Mouse (Mus musculus) CH12.LX (cell line): Measurements from ENCODE around the gene Dctn1.

ENCODE experiments used
- CTCF ChIP-seq, 2 experiments: IDR thresholded peaks in 1 of 2; conservative IDR thresholded peaks in 1 of 2; 2 replicates each; pipeline ENCODE4 v1.5.1; 2011 to 2012; ENCODE audit warnings: low read depth in 2 of 2, low read length in 2 of 2, improper control_type of control experiment in 1 of 2, inconsistent platforms in 1 of 2, mild to moderate bottlenecking in 1 of 2, moderate library complexity in 1 of 2
- EP300 ChIP-seq: IDR thresholded peaks from 2 replicates; pipeline ENCODE4 v1.6.1; 2011; ENCODE audit warnings: low read length, improper control_type of control experiment
- GABPA ChIP-seq: IDR thresholded peaks from 2 replicates; pipeline ENCODE4 v1.6.1; 2012; ENCODE audit warnings: low read depth, low read length, improper control_type of control experiment, inconsistent platforms; ENCODE audit not compliant: insufficient replicate concordance
- HCFC1 ChIP-seq: IDR thresholded peaks from 2 replicates; pipeline ENCODE4 v1.6.1; 2012; ENCODE audit warnings: low read depth, mild to moderate bottlenecking, inconsistent platforms, low read length, improper control_type of control experiment
- JUND ChIP-seq: conservative IDR thresholded peaks from 2 replicates; pipeline ENCODE4 v1.6.1; 2011; ENCODE audit warnings: low read depth, low read length, improper control_type of control experiment
- MAX ChIP-seq: IDR thresholded peaks from 2 replicates; pipeline ENCODE4 v1.6.1; 2011; ENCODE audit warnings: low read length, improper control_type of control experiment
- MYC ChIP-seq: IDR thresholded peaks from 2 replicates; pipeline ENCODE4 v1.6.1; 2011; ENCODE audit warnings: low read depth, mild to moderate bottlenecking, improper control_type of control experiment, low read length
- NELFE ChIP-seq: IDR thresholded peaks from 2 replicates; pipeline ENCODE4 v1.6.1; 2011; ENCODE audit warnings: low read depth, low read length, improper control_type of control experiment
- POLR2A ChIP-seq: IDR thresholded peaks from 2 replicates; pipeline ENCODE4 v1.6.1; 2011; ENCODE audit warnings: low read depth, mild to moderate bottlenecking, improper control_type of control experiment, low read length
- POLR2AphosphoS2 ChIP-seq: IDR thresholded peaks from 2 replicates; pipeline ENCODE4 v1.6.1; 2011; ENCODE audit warnings: low read depth, low read length, improper control_type of control experiment
- SIN3A ChIP-seq: IDR thresholded peaks from 2 replicates; pipeline ENCODE4 v1.6.1; 2012; ENCODE audit warnings: low read length, improper control_type of control experiment, inconsistent platforms
- USF1 ChIP-seq: IDR thresholded peaks from 2 replicates; pipeline ENCODE4 v1.6.1; 2014; ENCODE audit warnings: low read depth, mild to moderate bottlenecking, inconsistent platforms, low read length, improper control_type of control experiment
- ZMIZ1 ChIP-seq: IDR thresholded peaks from 2 replicates; pipeline ENCODE4 v1.6.1; 2012; ENCODE audit warnings: low read depth, mild to moderate bottlenecking, inconsistent platforms, low read length, improper control_type of control experiment

GRCm38 (mm10) chr6:83119734-83120051 is 46.0 kb upstream of the Dctn1 start:
- TF ChIP-seq MAX = no peak
- TF ChIP-seq NELFE = no peak
- no peak for TF ChIP-seq CTCF (conservative IDR thresholded peaks at IDR 0.05 in 1 of 2, IDR thresholded peaks at IDR 0.05 in 1 of 2; ENCODE audit: low read depth in 2 of 2, low read length in 2 of 2)
- TF ChIP-seq EP300 = no peak
- TF ChIP-seq MYC = no peak
- TF ChIP-seq SIN3A = no peak
- no peak; the same call in 1 of the 2 replicates for TF ChIP-seq POLR2A
- no peak for TF ChIP-seq USF1
- TF ChIP-seq ZMIZ1 = no peak
- no peak for TF ChIP-seq GABPA
- no peak; the same call in 1 of the 2 replicates for TF ChIP-seq POLR2AphosphoS2
- no peak for TF ChIP-seq HCFC1
- TF ChIP-seq JUND = no peak
